Mouse (Mus musculus): ENCODE data around the gene Mndal.
"Not testable (repeated sequence)": the region's sequence is repeated elsewhere in the genome, so short reads cannot be mapped to it uniquely, and the experiment has no call there.

Mndal gene

GRCm38 (mm10) chr1:173889741-173890140 lies 52.5 kb downstream of the Mndal start:
- DNase-seq (ENCODE audit: low spot score): not testable (repeated sequence)

- not testable (repeated sequence) for DNase-seq (ENCODE audit: low spot score)
Measured at GRCm38 (mm10) chr1:173887026-173887787, 55.1 kb downstream of the Mndal start.

- DNase-seq (ENCODE audit: low spot score): not testable (repeated sequence)
Measured at GRCm38 (mm10) chr1:173880004-173880666, 62.2 kb downstream of the Mndal start.

GRCm38 (mm10) chr1:173879225-173879987 lies 62.9 kb downstream of the Mndal start:
- DNase-seq (ENCODE audit: low spot score): not testable (repeated sequence)

- not testable (repeated sequence) for DNase-seq (ENCODE audit: low spot score)
Measured at GRCm38 (mm10) chr1:173878264-173878663, 64.0 kb downstream of the Mndal start.

GRCm38 (mm10) chr1:173877125-173877524 lies 65.2 kb downstream of the Mndal start:
- DNase-seq (ENCODE audit: low spot score): not testable (repeated sequence)

GRCm38 (mm10) chr1:173868586-173868985 lies 73.7 kb downstream of the Mndal start:
- DNase-seq (ENCODE audit: low spot score): not testable (repeated sequence)

GRCm38 (mm10) chr1:173866504-173866903 lies 75.8 kb downstream of the Mndal start:
- DNase-seq (ENCODE audit: low spot score): no peak

- DNase-seq (ENCODE audit: low spot score): not testable (repeated sequence)
Measured at GRCm38 (mm10) chr1:173853711-173854110, 88.6 kb downstream of the Mndal start.

- not testable (repeated sequence) for DNase-seq (ENCODE audit: low spot score)
Measured at GRCm38 (mm10) chr1:173852853-173853252, 89.4 kb downstream of the Mndal start.

GRCm38 (mm10) chr1:173846193-173846592 lies 96.1 kb downstream of the Mndal start:
- not testable (repeated sequence) for DNase-seq (ENCODE audit: low spot score)

GRCm38 (mm10) chr1:173844754-173845153 lies 97.5 kb downstream of the Mndal start:
- no peak for DNase-seq (ENCODE audit: low spot score)

- DNase-seq (ENCODE audit: low spot score): not testable (repeated sequence)
Measured at GRCm38 (mm10) chr1:173821481-173821803, 120.8 kb downstream of the Mndal start.

GRCm38 (mm10) chr1:173820794-173821480 lies 121.4 kb downstream of the Mndal start:
- not testable (repeated sequence) for DNase-seq (ENCODE audit: low spot score)

- DNase-seq (ENCODE audit: low spot score): not testable (repeated sequence)
Measured at GRCm38 (mm10) chr1:173809294-173809693, 133.0 kb downstream of the Mndal start.

- not testable (repeated sequence) for DNase-seq (ENCODE audit: low spot score)
Measured at GRCm38 (mm10) chr1:173802689-173803281, 139.5 kb downstream of the Mndal start.

- not testable (repeated sequence) for DNase-seq (ENCODE audit: low spot score)
Measured at GRCm38 (mm10) chr1:173802207-173802606, 140.1 kb downstream of the Mndal start.

GRCm38 (mm10) chr1:173801791-173802190 lies 140.5 kb downstream of the Mndal start:
- not testable (repeated sequence) for DNase-seq (ENCODE audit: low spot score)
